Mouse (Mus musculus): ENCODE measurements at regions not wholly inside any gene's neighbourhood (a gene's known extent, or its start where the extent isn't known, plus 50 kb on each side); places are given as distances from the start of the nearest gene placed in this dataset.

DNA sequence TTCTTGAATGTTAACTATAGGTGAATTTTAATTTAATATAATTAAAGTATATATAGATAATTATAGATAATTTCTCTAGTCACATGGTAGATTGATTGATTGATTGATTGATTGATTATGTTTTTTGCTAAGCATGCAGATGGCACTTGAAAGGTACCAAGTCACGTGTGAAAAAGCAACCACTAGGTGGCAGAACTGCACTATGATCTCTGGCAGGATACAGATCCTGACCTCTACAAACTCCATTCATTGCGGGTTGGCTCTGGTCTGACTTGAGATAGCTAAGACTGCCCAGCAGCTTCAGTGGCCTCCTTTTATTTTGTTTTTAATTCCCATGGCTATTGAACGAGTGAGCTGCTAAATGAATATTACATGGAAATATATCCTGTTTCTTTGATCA lies 229.7 kb upstream of the Grm3 start:
- WGBS, result 22% methylated on average over 3 of the region's 3 CpGs
- DNase-seq (ENCODE audit: low spot score) (peak; percentile 44), ATAC-seq (replicated peaks; ENCODE audit: low FRiP score, low read depth) (peak; percentile 81)
- no peaks in the 10 kb centered on the region for H3K4me1 ChIP-seq (replicated peaks; ENCODE audit: insufficient read depth, low read length)
- H3K27me3 ChIP-seq (ENCODE audit: insufficient read depth, low read length), result no peaks in the 10 kb centered on the region
- no peak overlapping the region for H3K9ac ChIP-seq (ENCODE audit: low read depth, low read length)
- H3K9me3 ChIP-seq (replicated peaks; ENCODE audit: low read length), result no peaks in the 10 kb centered on the region
- TF ChIP-seq CTCF (IDR thresholded peaks at IDR 0.05; ENCODE audit: low read depth), result peak; percentile 68
- H3K36me3 ChIP-seq (ENCODE audit: insufficient read depth, low read length), result no peaks in the 10 kb centered on the region
- H3K27ac ChIP-seq, result no peak overlapping the region
- H3K4me3 ChIP-seq (replicated peaks; ENCODE audit: low read depth, low read length), result no peak overlapping the region
- no peak overlapping the region for H3K4me2 ChIP-seq (ENCODE audit: low read length)

- DNase-seq (ENCODE audit: low spot score) (no peak), ATAC-seq (replicated peaks; ENCODE audit: low FRiP score, low read depth) (no peak)
- H3K27ac ChIP-seq, result no peak overlapping the region
- no peaks in the 10 kb centered on the region for H3K4me1 ChIP-seq (replicated peaks; ENCODE audit: insufficient read depth, low read length)
- H3K4me2 ChIP-seq (ENCODE audit: low read length), result no peak overlapping the region
- no peaks in the 10 kb centered on the region for H3K9me3 ChIP-seq (replicated peaks; ENCODE audit: low read length)
- 68% methylated on average over 2 of the region's 2 CpGs for WGBS
- H3K9ac ChIP-seq (ENCODE audit: low read depth, low read length), result no peak overlapping the region
- H3K27me3 ChIP-seq (ENCODE audit: insufficient read depth, low read length), result no peaks in the 10 kb centered on the region
- H3K36me3 ChIP-seq (ENCODE audit: insufficient read depth, low read length), result no peaks in the 10 kb centered on the region
- no peak overlapping the region for H3K4me3 ChIP-seq (replicated peaks; ENCODE audit: low read depth, low read length)
- TF ChIP-seq CTCF (IDR thresholded peaks at IDR 0.05; ENCODE audit: low read depth), result no peak
Observed at GRCm38 (mm10) chr5:9938746-9939145, 213.8 kb upstream of the Grm3 start.

DNA sequence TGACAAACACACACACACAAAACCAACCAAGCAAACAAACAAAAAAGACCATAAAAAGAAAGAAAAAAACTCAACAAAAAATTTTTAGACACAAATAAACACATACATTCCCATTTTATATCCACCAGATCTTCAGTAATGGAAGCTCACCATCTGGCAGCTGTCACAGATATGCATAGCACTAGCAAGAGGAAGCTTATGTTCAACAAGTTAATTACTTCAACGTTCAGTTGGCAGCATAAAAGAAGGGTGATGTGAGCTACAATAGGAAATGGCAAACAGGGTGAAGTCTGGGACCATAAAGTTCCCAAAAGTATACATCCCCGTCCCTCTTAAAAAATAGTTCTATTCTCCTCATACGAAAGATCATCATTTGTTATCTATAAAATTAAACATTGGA lies 188.0 kb upstream of the Grm3 start:
- H3K9ac ChIP-seq (ENCODE audit: low read depth, low read length), result no peak overlapping the region
- 65% methylated on average over 3 of the region's 3 CpGs for WGBS
- DNase-seq (ENCODE audit: low spot score), result no peak
- no peak for TF ChIP-seq CTCF (IDR thresholded peaks at IDR 0.05; ENCODE audit: low read depth)
- no peaks in the 10 kb centered on the region for H3K36me3 ChIP-seq (ENCODE audit: insufficient read depth, low read length)
- no peak overlapping the region for H3K27ac ChIP-seq
- no peak overlapping the region for H3K4me2 ChIP-seq (ENCODE audit: low read length)
- H3K9me3 ChIP-seq (replicated peaks; ENCODE audit: low read length), result no peaks in the 10 kb centered on the region
- no peak for ATAC-seq (replicated peaks; ENCODE audit: low FRiP score, low read depth)
- H3K4me1 ChIP-seq (replicated peaks; ENCODE audit: insufficient read depth, low read length), result no peaks in the 10 kb centered on the region
- no peaks in the 10 kb centered on the region for H3K27me3 ChIP-seq (ENCODE audit: insufficient read depth, low read length)
- H3K4me3 ChIP-seq (replicated peaks; ENCODE audit: low read depth, low read length), result no peak overlapping the region

DNA sequence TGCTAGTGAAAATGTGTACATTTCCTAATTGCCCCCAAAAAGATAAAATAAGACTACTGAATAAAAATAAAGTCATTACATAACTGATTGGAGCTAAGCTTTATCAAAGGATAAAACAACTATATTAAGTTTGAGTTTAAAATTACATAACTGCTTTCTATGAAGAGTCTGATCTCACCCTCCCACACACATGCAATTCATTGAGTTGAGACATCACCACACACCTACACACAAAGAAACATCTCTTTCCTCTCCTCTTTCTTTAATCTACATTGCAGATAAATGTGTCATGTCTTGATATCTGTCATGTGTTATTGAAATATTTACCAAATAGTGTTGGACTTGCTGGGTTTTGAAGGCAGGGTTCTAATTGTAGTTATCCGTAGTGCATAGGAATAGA lies 186.8 kb upstream of the Grm3 start:
- Histone ChIP-seq H3K36me3 (ENCODE audit: insufficient read depth, low read length) (no peaks in the 10 kb centered on the region), H3K4me2 (ENCODE audit: low read length) (no peak overlapping the region), H3K9ac (ENCODE audit: low read depth, low read length) (no peak overlapping the region), H3K4me3 (replicated peaks; ENCODE audit: low read depth, low read length) (no peak overlapping the region), H3K27ac (no peak overlapping the region), H3K27me3 (ENCODE audit: insufficient read depth, low read length) (no peaks in the 10 kb centered on the region), H3K4me1 (replicated peaks; ENCODE audit: insufficient read depth, low read length) (no peaks in the 10 kb centered on the region), H3K9me3 (replicated peaks; ENCODE audit: low read length) (no peaks in the 10 kb centered on the region)
- TF ChIP-seq CTCF (IDR thresholded peaks at IDR 0.05; ENCODE audit: low read depth), result no peak
- ATAC-seq (replicated peaks; ENCODE audit: low FRiP score, low read depth) (no peak), DNase-seq (ENCODE audit: low spot score) (no peak)
- whole genome bisulfite sequencing, result 95% methylated on average over 1 of the region's 1 CpGs

- no peak for ATAC-seq (replicated peaks; ENCODE audit: low FRiP score, low read depth)
- no peak overlapping the region for H3K4me2 ChIP-seq (ENCODE audit: low read length)
- H3K36me3 ChIP-seq (ENCODE audit: insufficient read depth, low read length), result no peaks in the 10 kb centered on the region
- H3K27me3 ChIP-seq (ENCODE audit: insufficient read depth, low read length), result no peaks in the 10 kb centered on the region
- H3K4me1 ChIP-seq (replicated peaks; ENCODE audit: insufficient read depth, low read length), result no peaks in the 10 kb centered on the region
- no peak overlapping the region for H3K9ac ChIP-seq (ENCODE audit: low read depth, low read length)
- TF ChIP-seq CTCF (IDR thresholded peaks at IDR 0.05; ENCODE audit: low read depth), result no peak
- DNase-seq (ENCODE audit: low spot score), result no peak
- H3K4me3 ChIP-seq (replicated peaks; ENCODE audit: low read depth, low read length), result no peak overlapping the region
- no peaks in the 10 kb centered on the region for H3K9me3 ChIP-seq (replicated peaks; ENCODE audit: low read length)
- H3K27ac ChIP-seq, result no peak overlapping the region
Observed at GRCm38 (mm10) chr5:9911089-9911473, 186.1 kb upstream of the Grm3 start.

GRCm38 (mm10) chr5:9910452-9911088 lies 185.6 kb upstream of the Grm3 start:
- no peak for TF ChIP-seq CTCF (IDR thresholded peaks at IDR 0.05; ENCODE audit: low read depth)
- no peak for DNase-seq (ENCODE audit: low spot score)
- Histone ChIP-seq H3K36me3 (ENCODE audit: insufficient read depth, low read length) (no peaks in the 10 kb centered on the region), H3K9me3 (replicated peaks; ENCODE audit: low read length) (no peaks in the 10 kb centered on the region), H3K27ac (no peak overlapping the region), H3K4me2 (ENCODE audit: low read length) (no peak overlapping the region), H3K27me3 (ENCODE audit: insufficient read depth, low read length) (no peaks in the 10 kb centered on the region), H3K4me1 (replicated peaks; ENCODE audit: insufficient read depth, low read length) (no peaks in the 10 kb centered on the region), H3K4me3 (replicated peaks; ENCODE audit: low read depth, low read length) (no peak overlapping the region), H3K9ac (ENCODE audit: low read depth, low read length) (no peak overlapping the region)
- no peak for ATAC-seq (replicated peaks; ENCODE audit: low FRiP score, low read depth)
- WGBS, result 89% methylated on average over 1 of the region's 1 CpGs

DNA sequence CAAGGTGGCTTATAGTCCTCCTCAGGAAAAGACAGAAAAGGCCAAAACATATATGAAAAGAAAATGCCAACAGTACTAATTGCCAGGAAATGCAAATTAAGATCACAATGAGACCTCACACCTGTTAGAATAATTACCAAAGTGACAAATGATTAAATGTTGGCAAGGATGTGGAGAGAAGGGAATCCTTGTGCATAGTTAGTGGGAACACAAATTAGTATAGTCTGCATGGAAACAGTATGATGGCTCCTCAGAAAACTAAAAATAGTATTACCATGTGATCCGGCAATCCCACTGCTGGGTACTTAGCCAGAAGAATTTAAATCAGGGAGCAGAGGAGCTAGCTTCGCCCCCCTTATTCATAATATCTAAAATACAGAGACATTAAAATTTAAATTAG lies 170.3 kb upstream of the Grm3 start:
- H3K4me2 ChIP-seq (ENCODE audit: low read length), result no peak overlapping the region
- H3K27me3 ChIP-seq (ENCODE audit: insufficient read depth, low read length), result no peaks in the 10 kb centered on the region
- ATAC-seq (replicated peaks; ENCODE audit: low FRiP score, low read depth) (no peak), DNase-seq (ENCODE audit: low spot score) (no peak)
- no peak overlapping the region for H3K27ac ChIP-seq
- H3K4me1 ChIP-seq (replicated peaks; ENCODE audit: insufficient read depth, low read length), result no peaks in the 10 kb centered on the region
- H3K36me3 ChIP-seq (ENCODE audit: insufficient read depth, low read length), result no peaks in the 10 kb centered on the region
- no peak for TF ChIP-seq CTCF (IDR thresholded peaks at IDR 0.05; ENCODE audit: low read depth)
- H3K4me3 ChIP-seq (replicated peaks; ENCODE audit: low read depth, low read length), result no peak overlapping the region
- 81% methylated on average over 2 of the region's 2 CpGs for WGBS
- no peaks in the 10 kb centered on the region for H3K9me3 ChIP-seq (replicated peaks; ENCODE audit: low read length)
- H3K9ac ChIP-seq (ENCODE audit: low read depth, low read length), result no peak overlapping the region

All from kidney, postnatal 0 days (tissue).